Mouse (Mus musculus) liver, adult 2 months (tissue): ENCODE results near the gene Lrrc15.

ENCODE experiments used
- CTCF ChIP-seq: fragments of 200-500 bp; IDR thresholded peaks from 2 replicates; pipeline ENCODE4 v1.5.1; 2011; ENCODE audit warnings: low read depth, low read length, control low read depth
- POLR2A ChIP-seq: fragments of 200-500 bp; IDR thresholded peaks from 2 replicates; pipeline ENCODE4 v1.6.1; 2011; ENCODE audit warnings: low read length, control low read depth; ENCODE audit not compliant: insufficient read depth; ENCODE audit errors: extremely low read depth

GRCm38 (mm10) chr16:30290436-30290835 is 7.4 kb upstream of the Lrrc15 start:
- no peak for TF ChIP-seq CTCF
- no peak for TF ChIP-seq POLR2A
